Mouse (Mus musculus) neutrophil, adult 59 days (primary cell): Measurements from ENCODE around the gene Gm16451. TPM values are rescaled to one million over a fixed set of nuclear protein-coding genes. Genes with fewer than 3 reads are reported as not detected.

ENCODE experiments used
- total RNA-seq, 2 experiments: library from RNA; stranded (reverse); gene quantifications; 1 replicate in 1 of 2; 2 replicates in 1 of 2; pipeline ENCODE4 v1.2.4; 2023

Gm16451 gene
- total RNA-seq = not detected

DNA sequence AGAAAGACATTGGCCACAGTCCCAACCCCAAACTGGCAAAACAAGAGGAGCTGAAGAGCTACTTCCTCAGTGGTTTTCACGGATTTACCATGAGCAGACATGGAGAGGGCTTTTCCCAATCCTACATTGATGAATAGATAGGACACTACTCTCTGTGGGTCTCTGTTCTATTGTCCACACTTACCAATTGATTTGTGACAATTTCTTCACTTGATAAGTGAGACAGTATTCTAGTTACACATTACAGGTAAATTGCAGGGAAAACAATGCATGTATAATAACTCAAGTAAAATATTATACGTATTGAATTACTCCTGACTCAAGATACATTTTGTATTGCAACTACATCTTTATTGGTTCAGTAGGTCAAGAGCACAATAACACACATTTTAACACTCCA is at the start of gene Gm16451:
TSS of gene Gm16451 (minus strand) at position 101 of the 400 bp plus-strand sequence.

DNA sequence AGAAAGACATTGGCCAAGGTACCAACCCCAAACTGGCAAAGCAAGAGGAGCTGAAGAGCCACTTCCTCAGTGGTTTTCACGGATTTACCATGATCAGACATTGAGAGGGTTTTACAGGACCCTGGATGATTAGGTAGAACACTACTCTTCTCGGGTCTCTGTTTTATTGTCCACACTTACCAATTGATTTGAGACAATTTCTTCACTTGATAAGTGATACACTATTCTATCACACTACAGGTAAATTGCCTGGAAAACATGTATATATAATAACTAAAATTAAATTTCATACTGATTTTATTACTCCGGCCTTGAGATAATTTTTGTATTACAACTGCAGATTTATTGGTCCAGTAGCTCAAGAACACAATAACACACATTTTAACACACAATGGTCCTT is 45.9 kb upstream of the Gm16451 start, which contains the start of gene Vmn1r142:
TSS of gene Vmn1r142 (minus strand) at position 101 of the 400 bp plus-strand sequence.

DNA sequence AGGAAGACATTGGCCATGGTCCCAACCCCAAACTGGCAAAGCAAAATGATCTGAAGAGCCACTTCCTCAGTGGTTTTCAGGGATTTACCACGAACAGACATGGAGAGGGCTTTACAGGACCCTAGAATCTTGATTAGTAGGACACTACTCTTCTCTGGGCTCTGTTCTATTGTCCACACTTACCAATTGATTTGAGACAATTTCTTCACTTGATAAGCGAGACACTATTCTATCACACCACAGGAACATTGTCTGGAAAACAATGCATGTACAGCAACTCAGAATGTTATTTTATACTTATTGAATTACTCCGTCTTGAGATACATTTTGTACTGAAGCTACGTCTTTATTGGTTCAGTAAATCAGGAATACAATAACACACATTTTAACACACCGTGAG is 16.6 kb upstream of the Gm16451 start, which contains the start of gene Gm10666:
TSS of gene Gm10666 (minus strand) at position 101 of the 400 bp plus-strand sequence.

DNA sequence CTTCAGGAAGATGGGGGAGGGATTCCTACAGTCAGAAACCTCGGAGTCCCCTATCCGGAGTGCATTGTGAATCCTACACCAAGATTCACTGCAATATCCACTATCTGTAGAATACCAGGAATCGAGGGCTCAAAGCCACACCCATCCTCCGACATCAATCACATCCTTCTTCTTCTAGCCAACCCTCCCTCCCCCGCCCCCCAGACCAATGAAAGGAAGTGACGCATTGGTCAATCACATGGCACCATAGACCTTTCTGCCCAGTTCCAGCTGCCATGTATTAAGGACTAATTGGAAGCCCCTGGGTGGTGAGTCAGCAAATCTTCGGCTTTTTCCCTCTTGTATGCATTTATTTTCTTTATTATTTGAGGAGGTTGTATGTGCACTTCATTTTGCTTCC is 49.3 kb downstream of the Gm16451 start, which contains the start of gene Vmn1r139:
TSS of gene Vmn1r139 (plus strand) at position 301 of the 400 bp plus-strand sequence.

Other genes with a start within 250 kb of the Gm16451 start
- not detected for gene Gm5891, start 197.0 kb downstream of the Gm16451 start, total RNA-seq
- not detected for gene Vmn1r137, start 123.7 kb downstream of the Gm16451 start, total RNA-seq
- gene Vmn1r138, start 89.3 kb downstream of the Gm16451 start, total RNA-seq = not detected
- not detected for gene Gm6176, start 61.9 kb downstream of the Gm16451 start, total RNA-seq
- not detected for gene Vmn1r139, start 49.2 kb downstream of the Gm16451 start, total RNA-seq
- gene Gm10666, start 16.5 kb upstream of the Gm16451 start, total RNA-seq = not detected
- not detected for gene Vmn1r142, start 45.8 kb upstream of the Gm16451 start, total RNA-seq
- not detected for gene Vmn1r143, start 71.1 kb upstream of the Gm16451 start, total RNA-seq
- gene Gm8653, start 83.0 kb upstream of the Gm16451 start, total RNA-seq = not detected
- gene Gm8453, start 111.2 kb upstream of the Gm16451 start, total RNA-seq = not detected
- not detected for gene Gm4187, start 211.5 kb upstream of the Gm16451 start, total RNA-seq